Mouse (Mus musculus) olfactory bulb, adult 2 months (tissue): ENCODE data around the gene 4930402K13Rik. TPM values are rescaled to one million over a fixed set of nuclear protein-coding genes. Genes with fewer than 3 reads are reported as not detected.

Experiments used
- H3K27ac ChIP-seq: fragments of 200-500 bp; 2 replicates; pipeline ENCODE4 v1.5.1; 2012; ENCODE audit warnings: low read depth, low read length; ENCODE audit not compliant: insufficient read depth
- H3K4me1 ChIP-seq: fragments of 200-500 bp; 2 replicates; pipeline ENCODE4 v1.6.1; 2012; ENCODE audit warnings: low read length; ENCODE audit not compliant: control insufficient read depth, insufficient read depth
- H3K4me3 ChIP-seq: fragments of 200-500 bp; 2 replicates; pipeline ENCODE4 v1.5.1; 2012; ENCODE audit warnings: mild to moderate bottlenecking, low read depth, low read length, moderate library complexity; ENCODE audit not compliant: insufficient read depth
- CTCF ChIP-seq: fragments of 200-500 bp; IDR thresholded peaks from 2 replicates; pipeline ENCODE4 v1.5.1; 2012; ENCODE audit warnings: low read depth, mild to moderate bottlenecking, low read length, moderate library complexity; ENCODE audit not compliant: insufficient read depth
- POLR2A ChIP-seq: fragments of 200-500 bp; IDR thresholded peaks from 2 replicates; pipeline ENCODE4 v1.6.1; 2012; ENCODE audit warnings: mild to moderate bottlenecking, low read depth, low read length, moderate library complexity; ENCODE audit not compliant: insufficient read depth
- WGBS: fragments of 180-500 bp; shearing (Covaris S2); methylation state at CpG from one replicate; pipeline ENCODE4 v1.1.7; 2018; 5-methylcytosine and 5-hydroxymethylcytosine counted together
- polyA plus RNA-seq: library from polyadenylated mRNA; stranded (reverse); fragments of >200 nt; gene quantifications from 2 replicates; pipeline ENCODE4 v1.2.4, GENCODE M21; 2012; ENCODE audit warnings: low replicate concordance; ENCODE audit not compliant: missing spikeins, insufficient read depth, insufficient read length

4930402K13Rik gene
- polyA plus RNA-seq, 1 experiment = not detected

- no peak overlapping the region for H3K27ac ChIP-seq
- 55% methylated on average over 2 of the region's 2 CpGs for WGBS
- TF ChIP-seq CTCF (no peak), POLR2A (no peak)
- H3K4me1 ChIP-seq = no peaks in the 10 kb centered on the region
- no peak overlapping the region for H3K4me3 ChIP-seq
Measured at GRCm38 (mm10) chrX:9142669-9143068, 38.3 kb downstream of the 4930402K13Rik start.

Other genes starting within 250 kb of the 4930402K13Rik start
- not detected in 2 replicates for gene Gm5751, start 230.3 kb upstream of the 4930402K13Rik start, polyA plus RNA-seq
- not detected in 2 replicates for gene B630019K06Rik, start 212.2 kb upstream of the 4930402K13Rik start, polyA plus RNA-seq
- not detected in 2 replicates for gene Fthl17b, start 141.6 kb upstream of the 4930402K13Rik start, polyA plus RNA-seq
- gene Fthl17c, start 128.0 kb upstream of the 4930402K13Rik start, polyA plus RNA-seq = not detected in 2 replicates
- gene Fthl17d, start 117.8 kb upstream of the 4930402K13Rik start, polyA plus RNA-seq = not detected in 2 replicates
- gene Fthl17e, start 71.1 kb upstream of the 4930402K13Rik start, polyA plus RNA-seq = not detected in 2 replicates
- gene Fthl17f, start 41.5 kb upstream of the 4930402K13Rik start, polyA plus RNA-seq = not detected in 2 replicates
- gene Lancl3, start 95.3 kb downstream of the 4930402K13Rik start, polyA plus RNA-seq = not detected in 2 replicates
- not detected in 2 replicates for gene Gm14862, start 152.3 kb downstream of the 4930402K13Rik start, polyA plus RNA-seq
- not detected in 2 replicates for gene Xk, start 168.2 kb downstream of the 4930402K13Rik start, polyA plus RNA-seq
- not detected in 2 replicates for gene H2al1m, start 179.2 kb downstream of the 4930402K13Rik start, polyA plus RNA-seq
- gene H2al1k, start 246.1 kb downstream of the 4930402K13Rik start, polyA plus RNA-seq = not detected in 2 replicates